Mouse (Mus musculus) cerebellum, adult 2 months (tissue): ENCODE results near the gene Cfb. TPM values are rescaled to one million over a fixed set of nuclear protein-coding genes. Genes with fewer than 3 reads are reported as not detected.
"Not testable (repeated sequence)": the region's sequence is repeated elsewhere in the genome, so short reads cannot be mapped to it uniquely, and the experiment has no call there.

ENCODE experiments used
- DNase-seq, 2 experiments: peaks; one replicate each; pipeline ENCODE4 v3.0.0; 2021
- H3K27ac ChIP-seq: fragments of 200-500 bp; 2 replicates; pipeline ENCODE4 v1.5.1; 2012; ENCODE audit warnings: low read length, control low read depth, inconsistent platforms; ENCODE audit not compliant: insufficient read depth
- H3K27me3 ChIP-seq: fragments of 200-500 bp; 2 replicates; pipeline ENCODE4 v1.6.1; 2012; ENCODE audit warnings: inconsistent platforms, mild to moderate bottlenecking, low read length, moderate library complexity; ENCODE audit not compliant: control insufficient read depth, insufficient read depth
- H3K4me1 ChIP-seq: fragments of 200-500 bp; 2 replicates; pipeline ENCODE4 v1.6.1; 2011; ENCODE audit warnings: low read length; ENCODE audit not compliant: control insufficient read depth, insufficient read depth
- H3K4me3 ChIP-seq: fragments of 200-500 bp; replicated peaks from 2 replicates; pipeline ENCODE3; 2011; ENCODE audit warnings: mild to moderate bottlenecking, low read depth, low read length, control low read depth; ENCODE audit not compliant: insufficient read depth
- CTCF ChIP-seq: fragments of 200-500 bp; IDR thresholded peaks from 2 replicates; pipeline ENCODE4 v1.5.1; 2011; ENCODE audit warnings: low read depth, mild to moderate bottlenecking, control low read depth, low read length, moderate library complexity, borderline replicate concordance; ENCODE audit not compliant: insufficient read depth
- POLR2A ChIP-seq: fragments of 200-500 bp; IDR thresholded peaks from 2 replicates; pipeline ENCODE4 v1.6.1; 2011; ENCODE audit warnings: low read length, control low read depth, borderline replicate concordance; ENCODE audit not compliant: insufficient read depth
- WGBS: fragments of 180-500 bp; shearing (Covaris S2); methylation state at CpG from one replicate; pipeline ENCODE4 v1.1.7; 2018; 5-methylcytosine and 5-hydroxymethylcytosine counted together
- polyA plus RNA-seq: library from polyadenylated mRNA; depleted of rRNA; stranded (reverse); fragments of >200 nt; gene quantifications from 2 replicates; pipeline ENCODE4 v1.2.3, GENCODE M21; 2012; rRNA removed

Gene Cfb
- polyA plus RNA-seq: 0.14 and 0.20 TPM in 2 replicates

GRCm38 (mm10) chr17:34862416-34863081 is at the start of gene Cfb:
Gene Cfb, minus strand, starts transcription at chr17:34862518.
- Histone ChIP-seq H3K27me3 (no peaks in the 10 kb centered on the region), H3K4me3 (no peak within 1 kb of the TSS), H3K4me1 (no peaks in the 10 kb centered on the region), H3K27ac (no peak within 1 kb of the TSS)
- no peak for DNase-seq
- TF ChIP-seq POLR2A (no peak), CTCF (no peak)
- WGBS: 59% methylated on average over 8 of the region's 8 CpGs

GRCm38 (mm10) chr17:34911945-34912351 is 49.6 kb upstream of the Cfb start:
- Histone ChIP-seq H3K27me3 (no peaks in the 10 kb centered on the region), H3K4me3 (no peak overlapping the region), H3K27ac (no peak overlapping the region), H3K4me1 (0 out of 2 replicates have a peak, but pooled peaks cover 4% of the 10 kb centered on the region)
- WGBS: 33% methylated on average over 5 of the region's 5 CpGs
- DNase-seq: peak; percentile 54 to 75
- peak; percentile 85 for TF ChIP-seq CTCF
- no peak for TF ChIP-seq POLR2A

GRCm38 (mm10) chr17:34910982-34911381 is 48.7 kb upstream of the Cfb start:
- 58% methylated on average over 10 of the region's 10 CpGs for WGBS
- TF ChIP-seq POLR2A (no peak), CTCF (no peak)
- H3K27ac ChIP-seq: no peak overlapping the region
- 0 out of 2 replicates have a peak, but pooled peaks cover 4% of the 10 kb centered on the region for H3K4me1 ChIP-seq
- no peak overlapping the region for H3K4me3 ChIP-seq
- no peak for DNase-seq
- no peaks in the 10 kb centered on the region for H3K27me3 ChIP-seq

- TF ChIP-seq CTCF (no peak), POLR2A (no peak)
- Histone ChIP-seq H3K4me3 (no peak overlapping the region), H3K27ac (no peak overlapping the region), H3K4me1 (no peaks in the 10 kb centered on the region; the same call in 1 of the 2 replicates), H3K27me3 (no peaks in the 10 kb centered on the region)
- no peak for DNase-seq
- WGBS: 89% methylated on average over 9 of the region's 9 CpGs
Observed at GRCm38 (mm10) chr17:34902895-34903294, 40.6 kb upstream of the Cfb start.

GRCm38 (mm10) chr17:34901948-34902347 is 39.6 kb upstream of the Cfb start:
- H3K27ac ChIP-seq, H3K4me3 ChIP-seq, H3K4me1 ChIP-seq, H3K27me3 ChIP-seq, DNase-seq: not testable (repeated sequence)
- 84% methylated on average over 10 of the region's 10 CpGs for WGBS

- not testable (repeated sequence) for H3K4me1 ChIP-seq, H3K27ac ChIP-seq, H3K27me3 ChIP-seq, DNase-seq, H3K4me3 ChIP-seq
Observed at GRCm38 (mm10) chr17:34900826-34901225, 38.5 kb upstream of the Cfb start.

- no peak for DNase-seq
- WGBS: under 1% methylated on average over 5 of the region's 5 CpGs
- peaks cover 4% of the 10 kb centered on the region for H3K4me1 ChIP-seq
- H3K27me3 ChIP-seq: no peaks in the 10 kb centered on the region
- H3K4me3 ChIP-seq: peak overlapping the region; percentile 97
- TF ChIP-seq CTCF (no peak), POLR2A (no peak)
- 0 out of 2 replicates have a peak overlapping the region, but pooled peaks have one; percentile 3 for H3K27ac ChIP-seq
Observed at GRCm38 (mm10) chr17:34899890-34900243, 37.5 kb upstream of the Cfb start.

GRCm38 (mm10) chr17:34899053-34899889 is 37.0 kb upstream of the Cfb start:
- Histone ChIP-seq H3K27me3 (no peaks in the 10 kb centered on the region), H3K4me3 (peak overlapping the region; percentile 97), H3K4me1 (peaks cover 4% of the 10 kb centered on the region), H3K27ac (peak overlapping the region; percentile 3)
- TF ChIP-seq POLR2A (no peak), CTCF (no peak)
- 2% methylated on average over 39 of the region's 45 CpGs for WGBS
- peak; percentile 52 to 58 for DNase-seq

GRCm38 (mm10) chr17:34898706-34899052 is 36.4 kb upstream of the Cfb start:
- TF ChIP-seq CTCF (no peak), POLR2A (no peak)
- no peak for DNase-seq
- Histone ChIP-seq H3K27me3 (no peaks in the 10 kb centered on the region), H3K4me1 (peaks cover 4% of the 10 kb centered on the region), H3K27ac (no peak overlapping the region), H3K4me3 (peak overlapping the region; percentile 97)
- 0% methylated on average over 27 of the region's 47 CpGs for WGBS
